Mouse (Mus musculus) neural tube, embryonic 14.5 days (tissue): Measurements from ENCODE around the gene Efs. TPM values are rescaled to one million over a fixed set of nuclear protein-coding genes. Genes with fewer than 3 reads are reported as not detected.
"Not testable (repeated sequence)": the region's sequence is repeated elsewhere in the genome, so short reads cannot be mapped to it uniquely, and the experiment has no call there.

ENCODE experiments used
- ATAC-seq: fragments of 200-750 bp; cut with Nextera tagmentation; 2 replicates; pipeline ENCODE4 v1.8.0; 2017; ENCODE audit warnings: low read depth, mild to moderate bottlenecking, moderate TSS enrichment, moderate library complexity
- H3K27ac ChIP-seq: fragments of 300-500 bp; sonication (generic); 2 replicates; pipeline ENCODE4 v1.5.1; 2014; ENCODE audit warnings: low read depth, mild to moderate bottlenecking, control low read depth, low read length, moderate library complexity, mixed read lengths
- H3K27me3 ChIP-seq: fragments of 300-500 bp; sonication (generic); 2 replicates; pipeline ENCODE4 v1.6.1; 2014; ENCODE audit warnings: low read length; ENCODE audit not compliant: control insufficient read depth, insufficient read depth
- H3K36me3 ChIP-seq: fragments of 300-500 bp; sonication (generic); 2 replicates; pipeline ENCODE4 v1.6.1; 2014; ENCODE audit warnings: low read length, mixed read lengths; ENCODE audit not compliant: control insufficient read depth, insufficient read depth
- H3K4me1 ChIP-seq: fragments of 300-500 bp; sonication (generic); 2 replicates; pipeline ENCODE4 v1.6.1; 2014; ENCODE audit warnings: low read length; ENCODE audit not compliant: control insufficient read depth, insufficient read depth
- H3K4me2 ChIP-seq: fragments of 300-500 bp; sonication (generic); 2 replicates; pipeline ENCODE4 v1.6.1; 2014; ENCODE audit warnings: mild to moderate bottlenecking, low read depth, low read length, control low read depth
- H3K4me3 ChIP-seq: fragments of 300-500 bp; sonication (generic); 2 replicates; pipeline ENCODE4 v1.5.1; 2014; ENCODE audit warnings: low read depth, low read length, control low read depth, mixed read lengths
- H3K9ac ChIP-seq: fragments of 300-500 bp; sonication (generic); replicated peaks from 2 replicates; pipeline ENCODE4 v1.6.1; 2014; ENCODE audit warnings: low read depth, mild to moderate bottlenecking, control low read depth, low read length, mixed read lengths
- H3K9me3 ChIP-seq: fragments of 300-500 bp; sonication (generic); 2 replicates; pipeline ENCODE4 v1.6.1; 2016; ENCODE audit warnings: low read length; ENCODE audit not compliant: control insufficient read depth
- WGBS: fragments of 180-500 bp; shearing (Covaris S2); extraction: QIAGEN DNeasy Blood & Tissue Kit; methylation state at CpG from one replicate; pipeline ENCODE4 v1.1.7; 2014; 5-methylcytosine and 5-hydroxymethylcytosine counted together
- polyA plus RNA-seq: library from polyadenylated mRNA; unstranded; fragments of >200 nt; fragmentation: Nextera tagmentation; extraction: Ambion mirVana; gene quantifications from 2 replicates; pipeline ENCODE4 v1.2.1, GENCODE M21; 2014

The Efs gene
- polyA plus RNA-seq, 1 experiment from 2014 or later: 9.9 TPM

DNA sequence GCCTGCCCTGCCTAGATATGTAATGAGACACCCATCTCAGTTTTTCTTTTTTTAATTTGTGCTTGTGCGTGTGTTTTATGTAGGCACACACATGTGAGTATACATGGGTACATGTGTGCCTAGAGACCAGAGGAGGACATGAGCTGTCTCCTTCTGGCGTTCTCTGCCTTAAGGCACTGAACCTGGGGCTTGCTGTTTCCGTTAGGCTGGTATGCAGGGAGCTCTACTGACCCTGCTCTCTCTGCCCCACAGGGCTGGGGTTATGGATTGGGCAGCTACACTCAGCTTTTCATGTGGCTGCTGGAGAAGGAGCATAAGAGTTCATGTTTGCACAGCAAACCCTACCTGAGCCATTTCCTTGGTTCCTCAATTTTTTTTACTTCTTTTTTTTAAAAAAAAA is 28.5 kb upstream of the Efs start:
- H3K9me3 ChIP-seq: no peaks in the 10 kb centered on the region
- no peak overlapping the region for H3K4me2 ChIP-seq
- no peaks in the 10 kb centered on the region for H3K27me3 ChIP-seq
- no peak for ATAC-seq
- WGBS: 87% methylated on average over 3 of the region's 3 CpGs
- no peak overlapping the region for H3K9ac ChIP-seq
- no peak overlapping the region for H3K27ac ChIP-seq
- no peaks in the 10 kb centered on the region for H3K4me1 ChIP-seq
- no peak overlapping the region for H3K4me3 ChIP-seq
- H3K36me3 ChIP-seq: no peaks in the 10 kb centered on the region

- H3K4me3 ChIP-seq: no peak overlapping the region
- no peaks in the 10 kb centered on the region for H3K36me3 ChIP-seq
- H3K9ac ChIP-seq: no peak overlapping the region
- no peaks in the 10 kb centered on the region for H3K9me3 ChIP-seq
- H3K27ac ChIP-seq: no peak overlapping the region
- no peaks in the 10 kb centered on the region for H3K4me1 ChIP-seq
- H3K27me3 ChIP-seq: no peaks in the 10 kb centered on the region
- H3K4me2 ChIP-seq: no peak overlapping the region
- no peak for ATAC-seq
- WGBS: 92% methylated on average over 8 of the region's 8 CpGs
Measured at GRCm38 (mm10) chr14:54953664-54954206, 27.8 kb upstream of the Efs start.

- Histone ChIP-seq H3K27ac (no peak overlapping the region), H3K36me3 (no peaks in the 10 kb centered on the region), H3K27me3 (no peaks in the 10 kb centered on the region), H3K9ac (no peak overlapping the region), H3K4me1 (no peaks in the 10 kb centered on the region), H3K4me3 (no peak overlapping the region), H3K9me3 (no peaks in the 10 kb centered on the region), H3K4me2 (no peak overlapping the region)
- no peak for ATAC-seq
- 86% methylated on average over 6 of the region's 6 CpGs for WGBS
Measured at GRCm38 (mm10) chr14:54951587-54951986, 25.7 kb upstream of the Efs start.

DNA sequence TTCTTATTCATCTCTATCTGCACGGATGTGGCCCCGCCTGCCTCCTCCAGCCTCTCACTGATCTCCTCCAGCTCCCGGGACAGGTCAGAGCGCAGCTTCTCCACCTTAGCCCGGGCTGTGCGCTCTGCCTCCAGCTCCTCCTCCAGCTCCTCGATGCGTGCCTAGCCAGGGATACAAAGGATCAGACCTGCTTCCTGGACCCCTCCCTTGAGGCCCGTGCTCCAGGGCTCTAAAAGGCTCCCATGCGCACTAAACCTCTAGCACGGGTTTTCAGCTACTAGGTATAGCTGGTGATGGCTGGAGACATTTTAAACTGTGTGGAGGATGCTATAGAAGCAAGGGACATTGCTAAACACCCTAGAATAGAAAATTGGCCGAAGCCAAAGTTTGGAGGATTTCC is 24.6 kb upstream of the Efs start:
- no peak overlapping the region for H3K9ac ChIP-seq
- ATAC-seq: no peak

GRCm38 (mm10) chr14:54948781-54949180 is 22.9 kb upstream of the Efs start:
- Histone ChIP-seq H3K9me3 (no peaks in the 10 kb centered on the region), H3K4me2 (no peak overlapping the region), H3K4me3 (no peak overlapping the region), H3K27ac (no peak overlapping the region), H3K9ac (no peak overlapping the region), H3K4me1 (no peaks in the 10 kb centered on the region), H3K36me3 (no peaks in the 10 kb centered on the region), H3K27me3 (no peaks in the 10 kb centered on the region)
- ATAC-seq: no peak
- 94% methylated on average over 9 of the region's 9 CpGs for WGBS

More for the DNA sequence above, 24.6 kb upstream of the Efs start:
- H3K27me3 ChIP-seq: no peaks in the 10 kb centered on the region
- H3K4me3 ChIP-seq: no peak overlapping the region
- no peaks in the 10 kb centered on the region for H3K4me1 ChIP-seq
- no peak overlapping the region for H3K4me2 ChIP-seq
- H3K9me3 ChIP-seq: no peaks in the 10 kb centered on the region
- H3K27ac ChIP-seq: no peak overlapping the region
- WGBS: 64% methylated on average over 12 of the region's 12 CpGs
- H3K36me3 ChIP-seq: no peaks in the 10 kb centered on the region

DNA sequence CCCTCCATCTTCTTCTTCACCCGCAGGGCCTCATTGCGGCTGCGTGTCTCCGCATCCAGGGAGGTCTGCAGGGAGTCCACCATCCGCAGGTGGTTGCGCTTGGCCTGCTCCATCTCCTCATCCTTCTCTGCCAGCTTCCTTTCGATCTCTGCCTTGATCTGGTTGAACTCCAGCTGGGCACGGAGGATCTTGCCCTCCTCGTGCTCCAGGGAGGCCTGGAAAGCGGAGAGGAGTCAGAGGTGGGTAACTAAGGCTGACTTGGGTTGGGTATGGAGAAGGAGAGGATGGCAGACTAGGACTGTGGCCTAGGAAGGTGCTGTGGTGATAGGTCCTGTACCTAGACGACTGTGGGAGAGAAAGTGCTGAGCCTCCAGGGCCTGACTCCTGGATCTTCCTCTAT is 21.1 kb upstream of the Efs start:
- not testable (repeated sequence) for H3K4me3 ChIP-seq, H3K9me3 ChIP-seq, ATAC-seq, H3K4me2 ChIP-seq, H3K36me3 ChIP-seq, H3K27me3 ChIP-seq, H3K9ac ChIP-seq, H3K4me1 ChIP-seq, H3K27ac ChIP-seq
- WGBS: 88% methylated on average over 7 of the region's 11 CpGs

GRCm38 (mm10) chr14:54945975-54946704 is 20.2 kb upstream of the Efs start:
- ATAC-seq: no peak
- Histone ChIP-seq H3K4me3 (no peak overlapping the region), H3K4me1 (no peaks in the 10 kb centered on the region), H3K9ac (no peak overlapping the region), H3K36me3 (no peaks in the 10 kb centered on the region), H3K9me3 (no peaks in the 10 kb centered on the region), H3K27ac (no peak overlapping the region), H3K4me2 (no peak overlapping the region), H3K27me3 (no peaks in the 10 kb centered on the region)
- WGBS: 88% methylated on average over 19 of the region's 19 CpGs

- no peak overlapping the region for H3K9ac ChIP-seq
- H3K4me1 ChIP-seq: no peaks in the 10 kb centered on the region
- no peaks in the 10 kb centered on the region for H3K9me3 ChIP-seq
- no peak overlapping the region for H3K4me2 ChIP-seq
- no peak for ATAC-seq
- 88% methylated on average over 2 of the region's 2 CpGs for WGBS
- H3K27me3 ChIP-seq: no peaks in the 10 kb centered on the region
- H3K4me3 ChIP-seq: no peak overlapping the region
- no peaks in the 10 kb centered on the region for H3K36me3 ChIP-seq
- H3K27ac ChIP-seq: no peak overlapping the region
Measured at GRCm38 (mm10) chr14:54944939-54945338, 19.0 kb upstream of the Efs start.

GRCm38 (mm10) chr14:54943971-54944370 is 18.0 kb upstream of the Efs start:
- no peaks in the 10 kb centered on the region for H3K9me3 ChIP-seq
- no peak overlapping the region for H3K9ac ChIP-seq
- no peak overlapping the region for H3K27ac ChIP-seq
- H3K4me3 ChIP-seq: no peak overlapping the region
- ATAC-seq: no peak
- no peaks in the 10 kb centered on the region for H3K4me1 ChIP-seq
- no peaks in the 10 kb centered on the region for H3K36me3 ChIP-seq
- no peak overlapping the region for H3K4me2 ChIP-seq
- H3K27me3 ChIP-seq: no peaks in the 10 kb centered on the region
- WGBS: 94% methylated on average over 7 of the region's 7 CpGs
